Mouse (Mus musculus) lung, postnatal 25 days (tissue): ENCODE measurements around the gene Olfr1192-ps1.
"Not testable (repeated sequence)": the region's sequence is repeated elsewhere in the genome, so short reads cannot be mapped to it uniquely, and the experiment has no call there.

ENCODE experiments used
- DNase-seq: peaks from one replicate; pipeline ENCODE4 v3.0.0; 2022; ENCODE audit warnings: low spot score

Olfr1192-ps1 gene

GRCm38 (mm10) chr2:88648209-88648608, at the start of gene Olfr1192-ps1:
Gene Olfr1192-ps1 (plus strand): TSS chr2:88648509.
- DNase-seq = no peak

DNA sequence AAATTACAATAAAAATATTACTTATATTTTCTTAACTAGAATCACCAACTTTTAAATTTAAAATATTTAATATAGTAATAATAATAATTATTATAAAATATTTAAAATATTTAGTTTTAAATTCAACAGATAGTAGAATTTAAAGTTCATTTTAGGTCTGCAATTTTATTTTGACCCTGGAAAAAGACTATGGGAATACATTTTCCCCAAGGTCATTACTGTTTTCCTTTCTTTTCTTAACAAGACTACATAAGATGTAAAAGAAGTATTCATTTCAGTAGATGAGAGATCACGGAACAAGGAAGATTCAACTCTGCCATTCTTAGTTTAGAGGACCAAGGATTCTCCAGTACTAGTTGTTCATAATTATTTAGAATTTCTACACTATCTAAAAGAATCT, 8.1 kb upstream of the Olfr1192-ps1 start, which contains the start of gene Olfr1191-ps1:
Gene Olfr1191-ps1 (plus strand): TSS at position 301 of the 400 bp plus-strand sequence.
- not testable (repeated sequence) for DNase-seq

- not testable (repeated sequence) for DNase-seq
Measured at GRCm38 (mm10) chr2:88675328-88675727, 27.0 kb downstream of the Olfr1192-ps1 start, which contains the start of gene Olfr1193. Gene Olfr1193 (plus strand): TSS chr2:88675628.

DNA sequence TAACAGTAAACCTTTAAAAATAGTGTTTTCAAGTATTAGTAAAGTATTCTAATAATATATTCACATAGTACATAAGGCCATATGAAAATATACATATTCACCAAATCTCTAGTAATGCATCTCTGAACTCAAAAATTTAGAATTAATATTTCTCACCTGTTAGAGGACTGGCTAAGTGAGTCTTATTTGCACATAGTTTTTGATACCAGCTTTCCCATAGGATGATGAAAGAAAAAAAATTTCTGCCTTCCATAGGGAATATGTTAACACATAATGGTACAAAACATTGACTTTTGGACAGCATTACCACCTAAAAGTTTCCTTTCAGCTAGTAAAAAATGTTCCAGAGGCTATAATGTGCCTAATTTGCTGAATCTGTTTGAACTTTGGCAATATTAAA, 40.8 kb downstream of the Olfr1192-ps1 start, which contains the start of gene Olfr1195:
Gene Olfr1195 (minus strand): TSS at position 101 of the 400 bp plus-strand sequence.
- DNase-seq = no peak

DNA sequence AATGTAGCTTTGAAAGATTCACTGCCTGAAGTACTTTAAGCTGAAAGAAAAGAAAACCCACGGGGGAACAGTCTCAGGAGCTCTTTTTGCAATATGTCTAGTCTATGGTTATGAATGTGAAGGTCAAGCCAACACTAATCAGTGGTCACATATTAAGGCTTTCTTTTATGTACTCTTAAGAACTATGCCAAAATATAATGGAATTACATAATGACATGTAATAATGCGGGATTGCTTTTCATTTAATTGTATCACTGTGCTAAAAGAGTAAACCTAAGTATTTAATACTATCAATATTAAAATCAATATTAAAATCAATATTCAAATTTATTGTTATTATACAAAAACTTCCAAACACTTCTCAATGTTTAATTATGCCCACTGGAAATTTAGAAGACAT, 56.2 kb downstream of the Olfr1192-ps1 start, which contains the start of gene Olfr1196:
Gene Olfr1196 (minus strand): TSS at position 101 of the 400 bp plus-strand sequence.
- DNase-seq = no peak
